12 mouse cellular contexts compared by ENCODE assay signal in the genomic region with DNA sequence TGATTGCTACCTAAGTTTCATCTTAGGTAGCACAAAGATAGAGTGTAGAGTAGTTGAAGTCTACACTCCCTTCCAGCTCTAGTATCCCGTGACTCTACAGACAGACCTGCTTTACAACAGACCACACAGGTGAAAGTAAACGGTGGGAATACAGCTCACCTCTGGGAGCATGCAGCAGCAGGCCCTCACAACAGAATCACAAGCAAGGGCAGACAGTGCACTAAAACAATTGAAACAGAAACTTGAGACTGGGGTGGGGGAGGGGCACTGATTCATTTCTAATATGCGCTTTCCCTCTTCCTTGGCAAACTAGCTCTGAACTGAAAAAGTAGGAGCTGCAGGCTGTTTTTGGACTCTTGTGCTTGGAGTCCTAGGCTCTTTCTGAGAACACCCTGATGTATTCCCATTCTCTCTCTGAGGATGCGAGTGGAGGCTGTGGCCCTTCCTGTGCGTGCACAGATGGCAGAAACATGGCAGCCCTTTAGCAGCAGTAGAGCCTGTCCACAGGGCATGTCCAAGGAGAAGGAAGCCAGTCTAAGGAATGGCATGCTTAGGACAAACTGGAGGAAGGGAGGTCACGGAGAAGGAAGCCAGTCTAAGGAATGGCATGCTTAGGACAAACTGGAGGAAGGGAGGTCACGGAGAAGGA.
DNase-seq lines count a peak whose midpoint lies in the region; ATAC-seq and TF ChIP-seq lines count a peak whose summit lies in the region.
"Had no signal": no experiment of that assay in that cellular context is flagged by ENCODE, and none has a peak within 500 bp of the region (broad histone marks: within the 10 kb centered on the region; RNA-seq: fewer than 3 reads in every experiment).

No protein-coding gene starts in this region.

- H3K4me1 ChIP-seq in forebrain, embryonic 12.5 days: no peaks in the 10 kb centered on the region
- no peaks in the 10 kb centered on the region for H3K4me1 ChIP-seq in forebrain, embryonic 14.5 days (ENCODE audit: control insufficient read depth, insufficient read depth, low read length)
- no peaks in the 10 kb centered on the region for H3K4me1 ChIP-seq in intestine, embryonic 15.5 days (replicated peaks)
- no peaks in the 10 kb centered on the region for H3K4me1 ChIP-seq in intestine, postnatal 0 days (replicated peaks; ENCODE audit: control insufficient read depth, insufficient read depth, low read length)
- H3K4me1 ChIP-seq in embryonic facial prominence, embryonic 13.5 days: peaks cover 13% of the 10 kb centered on the region
- no peaks in the 10 kb centered on the region for H3K4me1 ChIP-seq in liver, embryonic 11.5 days (replicated peaks; ENCODE audit: control insufficient read depth, insufficient read depth, low read length)

- no peak overlapping the region for H3K9ac ChIP-seq in forebrain, embryonic 12.5 days
- H3K9ac ChIP-seq in forebrain, embryonic 14.5 days (ENCODE audit: low read length): no peak overlapping the region
- H3K9ac ChIP-seq in intestine, embryonic 15.5 days: no peak overlapping the region
- no peak overlapping the region for H3K9ac ChIP-seq in intestine, postnatal 0 days (ENCODE audit: low read depth, low read length)
- no peak overlapping the region for H3K9ac ChIP-seq in embryonic facial prominence, embryonic 13.5 days
- no peak overlapping the region for H3K9ac ChIP-seq in liver, embryonic 11.5 days (ENCODE audit: low read depth, low read length)
- H3K9ac ChIP-seq: forebrain, postnatal 0 days; liver, embryonic 14.5 days had no signal

- H3K4me2 ChIP-seq in forebrain, embryonic 12.5 days: no peak overlapping the region
- H3K4me2 ChIP-seq in forebrain, embryonic 14.5 days (ENCODE audit: low read length): no peak overlapping the region
- H3K4me2 ChIP-seq in intestine, embryonic 15.5 days (replicated peaks): no peak overlapping the region
- no peak overlapping the region for H3K4me2 ChIP-seq in intestine, postnatal 0 days (replicated peaks; ENCODE audit: low read depth)
- H3K4me2 ChIP-seq in embryonic facial prominence, embryonic 13.5 days: no peak overlapping the region
- H3K4me2 ChIP-seq in liver, embryonic 11.5 days: no peak overlapping the region

- no peak for ATAC-seq in forebrain, embryonic 12.5 days (ENCODE audit: low FRiP score)
- ATAC-seq in forebrain, embryonic 14.5 days: no peak
- no peak for ATAC-seq in intestine, embryonic 15.5 days
- ATAC-seq in intestine, postnatal 0 days: no peak
- ATAC-seq in embryonic facial prominence, embryonic 13.5 days (ENCODE audit: insufficient number of reproducible peaks, insufficient read depth, low FRiP score, low TSS enrichment, low read depth): peak; percentile 52; the same call in 1 of the 2 replicates
- no peak for ATAC-seq in liver, embryonic 11.5 days (replicated peaks; ENCODE audit: low FRiP score)
- ATAC-seq: forebrain, postnatal 0 days had no signal

- TF ChIP-seq CTCF in intestine, postnatal 0 days (IDR thresholded peaks at IDR 0.05; ENCODE audit: low read depth): no peak

- H3K27me3 ChIP-seq in forebrain, embryonic 12.5 days: no peaks in the 10 kb centered on the region
- no peaks in the 10 kb centered on the region for H3K27me3 ChIP-seq in forebrain, embryonic 14.5 days (replicated peaks; ENCODE audit: control insufficient read depth, insufficient read depth, low read length)
- no peaks in the 10 kb centered on the region for H3K27me3 ChIP-seq in intestine, embryonic 15.5 days (replicated peaks)
- no peaks in the 10 kb centered on the region for H3K27me3 ChIP-seq in intestine, postnatal 0 days (replicated peaks; ENCODE audit: control insufficient read depth, insufficient read depth, low read length)
- H3K27me3 ChIP-seq in embryonic facial prominence, embryonic 13.5 days: no peaks in the 10 kb centered on the region
- H3K27me3 ChIP-seq in liver, embryonic 11.5 days (replicated peaks; ENCODE audit: control insufficient read depth, insufficient read depth, low read length): no peaks in the 10 kb centered on the region

- no peaks in the 10 kb centered on the region for H3K9me3 ChIP-seq in forebrain, embryonic 12.5 days
- no peaks in the 10 kb centered on the region for H3K9me3 ChIP-seq in forebrain, embryonic 14.5 days (replicated peaks; ENCODE audit: control insufficient read depth, low read length)
- no peaks in the 10 kb centered on the region for H3K9me3 ChIP-seq in intestine, embryonic 15.5 days
- H3K9me3 ChIP-seq in intestine, postnatal 0 days (ENCODE audit: control insufficient read depth): no peaks in the 10 kb centered on the region
- peaks cover 3% of the 10 kb centered on the region for H3K9me3 ChIP-seq in embryonic facial prominence, embryonic 13.5 days
- H3K9me3 ChIP-seq in liver, embryonic 11.5 days (ENCODE audit: control insufficient read depth, low read length): no peaks in the 10 kb centered on the region

- DNase-seq in forebrain, embryonic 14.5 days (ENCODE audit: low spot score): no peak
- DNase-seq in 3T3-L1 (ENCODE audit: low read depth, low spot score): peak; percentile 16
- DNase-seq in spleen, postnatal 14 days (ENCODE audit: low spot score in 2 of 2): no peak
- DNase-seq in liver, embryonic 11.5 days (ENCODE audit: low spot score): no peak
- DNase-seq: cerebellum, adult 9-11 months; forebrain, postnatal 0 days; thymus, postnatal 36 days had no signal

- 0 out of 2 replicates have a peak overlapping the region, but pooled peaks have one; percentile 8 for H3K27ac ChIP-seq in forebrain, embryonic 12.5 days
- no peak overlapping the region for H3K27ac ChIP-seq in forebrain, embryonic 14.5 days (ENCODE audit: low read depth, low read length)
- 0 out of 2 replicates have a peak overlapping the region, but pooled peaks have one; percentile 13 for H3K27ac ChIP-seq in intestine, embryonic 15.5 days
- H3K27ac ChIP-seq in intestine, postnatal 0 days (ENCODE audit: low read depth, low read length): no peak overlapping the region
- peak overlapping the region; percentile 60 for H3K27ac ChIP-seq in embryonic facial prominence, embryonic 13.5 days
- no peak overlapping the region for H3K27ac ChIP-seq in liver, embryonic 11.5 days (ENCODE audit: low read depth, low read length)
- H3K27ac ChIP-seq: liver, embryonic 14.5 days had no signal

- WGBS in forebrain, embryonic 12.5 days: 72% methylated on average over 7 of the region's 7 CpGs
- WGBS in forebrain, embryonic 14.5 days: 79% methylated on average over 7 of the region's 7 CpGs
- 58% methylated on average over 7 of the region's 7 CpGs for WGBS in intestine, embryonic 15.5 days
- WGBS in intestine, postnatal 0 days: 57% methylated on average over 7 of the region's 7 CpGs
- WGBS in embryonic facial prominence, embryonic 13.5 days: 55% methylated on average over 7 of the region's 7 CpGs
- WGBS in liver, embryonic 11.5 days: 69% methylated on average over 7 of the region's 7 CpGs

- H3K36me3 ChIP-seq in forebrain, embryonic 12.5 days (replicated peaks): no peaks in the 10 kb centered on the region
- no peaks in the 10 kb centered on the region for H3K36me3 ChIP-seq in forebrain, embryonic 14.5 days (ENCODE audit: control insufficient read depth, insufficient read depth, low read length)
- no peaks in the 10 kb centered on the region for H3K36me3 ChIP-seq in intestine, embryonic 15.5 days
- no peaks in the 10 kb centered on the region for H3K36me3 ChIP-seq in intestine, postnatal 0 days (ENCODE audit: control insufficient read depth, insufficient read depth)
- no peaks in the 10 kb centered on the region for H3K36me3 ChIP-seq in embryonic facial prominence, embryonic 13.5 days
- no peaks in the 10 kb centered on the region for H3K36me3 ChIP-seq in liver, embryonic 11.5 days (ENCODE audit: control insufficient read depth, insufficient read depth, low read length)

- H3K4me3 ChIP-seq in forebrain, embryonic 12.5 days (replicated peaks): no peak overlapping the region
- H3K4me3 ChIP-seq in forebrain, embryonic 14.5 days (ENCODE audit: low read depth, low read length): no peak overlapping the region
- H3K4me3 ChIP-seq in intestine, embryonic 15.5 days (replicated peaks): no peak overlapping the region
- H3K4me3 ChIP-seq in intestine, postnatal 0 days (ENCODE audit: low read depth, low read length): no peak overlapping the region
- no peak overlapping the region for H3K4me3 ChIP-seq in embryonic facial prominence, embryonic 13.5 days
- H3K4me3 ChIP-seq in liver, embryonic 11.5 days (ENCODE audit: low read depth, low read length): no peak overlapping the region

Comparison
In these comparisons a context has a peak if more than half of its experiments do, and no peak if none do; other contexts are left out.
1. H3K27ac ChIP-seq: peak in forebrain, embryonic 12.5 days (single experiment), intestine, embryonic 15.5 days (single experiment) and embryonic facial prominence, embryonic 13.5 days (single experiment); none in forebrain, embryonic 14.5 days (single experiment), intestine, postnatal 0 days (single experiment) and liver, embryonic 11.5 days (single experiment).